10 mouse cellular contexts compared by ENCODE assay signal in genomic region chr8:95205946-95206345, GRCm38 (mm10). TPM values are rescaled to one million over a fixed set of nuclear protein-coding genes. Genes with fewer than 3 reads are reported as not detected.
DNase-seq lines count a peak whose midpoint lies in the region; ATAC-seq lines count a peak whose summit lies in the region.
"Had no signal": no experiment of that assay in that cellular context is flagged by ENCODE, and none has a peak within 500 bp of the region (broad histone marks: within the 10 kb centered on the region; RNA-seq: fewer than 3 reads in every experiment).

No protein-coding gene starts in this region.

- H3K4me3 ChIP-seq in forebrain, embryonic 14.5 days (ENCODE audit: low read depth, low read length): no peak overlapping the region
- H3K4me3 ChIP-seq in forebrain, embryonic 11.5 days (ENCODE audit: low read depth, low read length): no peak overlapping the region
- no peak overlapping the region for H3K4me3 ChIP-seq in forebrain, embryonic 15.5 days
- no peak overlapping the region for H3K4me3 ChIP-seq in midbrain, embryonic 14.5 days (replicated peaks; ENCODE audit: low read depth, low read length)
- H3K4me3 ChIP-seq: limb, embryonic 10.5 days had no signal

- peak overlapping the region; percentile 40 for H3K27ac ChIP-seq in forebrain, embryonic 14.5 days (ENCODE audit: low read depth, low read length)
- no peak overlapping the region for H3K27ac ChIP-seq in forebrain, embryonic 11.5 days (ENCODE audit: low read depth, low read length)
- H3K27ac ChIP-seq in forebrain, embryonic 15.5 days (replicated peaks): peak overlapping the region; percentile 73
- H3K27ac ChIP-seq in midbrain, embryonic 14.5 days (replicated peaks; ENCODE audit: low read depth, low read length): peak overlapping the region; percentile 79
- H3K27ac ChIP-seq: limb, embryonic 10.5 days had no signal

- H3K36me3 ChIP-seq in forebrain, embryonic 14.5 days (ENCODE audit: control insufficient read depth, insufficient read depth, low read length): no peaks in the 10 kb centered on the region
- H3K36me3 ChIP-seq in forebrain, embryonic 11.5 days (ENCODE audit: control insufficient read depth, insufficient read depth, low read length): no peaks in the 10 kb centered on the region
- H3K36me3 ChIP-seq in forebrain, embryonic 15.5 days: no peaks in the 10 kb centered on the region
- H3K36me3 ChIP-seq in midbrain, embryonic 14.5 days (ENCODE audit: control insufficient read depth, insufficient read depth, low read length): no peaks in the 10 kb centered on the region
- H3K36me3 ChIP-seq: limb, embryonic 10.5 days had no signal

- no peaks in the 10 kb centered on the region; the same call in 1 of the 2 replicates for H3K4me1 ChIP-seq in forebrain, embryonic 14.5 days (ENCODE audit: control insufficient read depth, insufficient read depth, low read length)
- H3K4me1 ChIP-seq in forebrain, embryonic 11.5 days (replicated peaks; ENCODE audit: control insufficient read depth, insufficient read depth, low read length): no peaks in the 10 kb centered on the region
- H3K4me1 ChIP-seq in forebrain, embryonic 15.5 days: peaks cover 18% of the 10 kb centered on the region
- peaks cover 2% of the 10 kb centered on the region; the same call in 1 of the 2 replicates for H3K4me1 ChIP-seq in midbrain, embryonic 14.5 days (ENCODE audit: control insufficient read depth, insufficient read depth, low read length)

- no peak for ATAC-seq in forebrain, embryonic 14.5 days
- ATAC-seq in forebrain, embryonic 11.5 days (replicated peaks; ENCODE audit: low FRiP score): no peak
- no peak for ATAC-seq in forebrain, embryonic 15.5 days (replicated peaks)
- peak; percentile 62 for ATAC-seq in midbrain, embryonic 14.5 days (ENCODE audit: low FRiP score, low TSS enrichment)
- ATAC-seq: liver, postnatal 0 days had no signal

- H3K27me3 ChIP-seq in forebrain, embryonic 14.5 days (replicated peaks; ENCODE audit: control insufficient read depth, insufficient read depth, low read length): no peaks in the 10 kb centered on the region
- H3K27me3 ChIP-seq in forebrain, embryonic 11.5 days (ENCODE audit: control insufficient read depth, insufficient read depth, low read length): no peaks in the 10 kb centered on the region
- H3K27me3 ChIP-seq in forebrain, embryonic 15.5 days: no peaks in the 10 kb centered on the region
- no peaks in the 10 kb centered on the region for H3K27me3 ChIP-seq in midbrain, embryonic 14.5 days (ENCODE audit: control insufficient read depth, insufficient read depth, low read length)

- WGBS in forebrain, embryonic 14.5 days: 6% methylated on average over 8 of the region's 8 CpGs
- WGBS in forebrain, embryonic 11.5 days: 24% methylated on average over 8 of the region's 8 CpGs
- 8% methylated on average over 8 of the region's 8 CpGs for whole genome bisulfite sequencing in forebrain, embryonic 15.5 days
- WGBS in midbrain, embryonic 14.5 days: 10% methylated on average over 8 of the region's 8 CpGs

- H3K9me3 ChIP-seq in forebrain, embryonic 14.5 days (replicated peaks; ENCODE audit: control insufficient read depth, low read length): no peaks in the 10 kb centered on the region
- H3K9me3 ChIP-seq in forebrain, embryonic 11.5 days (ENCODE audit: control insufficient read depth, low read length): no peaks in the 10 kb centered on the region
- no peaks in the 10 kb centered on the region for H3K9me3 ChIP-seq in forebrain, embryonic 15.5 days
- no peaks in the 10 kb centered on the region for H3K9me3 ChIP-seq in midbrain, embryonic 14.5 days (ENCODE audit: control insufficient read depth, low read length)
- H3K9me3 ChIP-seq: limb, embryonic 10.5 days had no signal

- H3K9ac ChIP-seq in forebrain, embryonic 14.5 days (ENCODE audit: low read length): no peak overlapping the region
- H3K9ac ChIP-seq in forebrain, embryonic 11.5 days (ENCODE audit: low read length): no peak overlapping the region
- no peak overlapping the region for H3K9ac ChIP-seq in forebrain, embryonic 15.5 days (replicated peaks)
- no peak overlapping the region for H3K9ac ChIP-seq in midbrain, embryonic 14.5 days (replicated peaks; ENCODE audit: low read length)
- H3K9ac ChIP-seq: liver, postnatal 0 days had no signal

- H3K4me2 ChIP-seq in forebrain, embryonic 14.5 days (ENCODE audit: low read length): no peak overlapping the region
- no peak overlapping the region for H3K4me2 ChIP-seq in forebrain, embryonic 11.5 days (ENCODE audit: low read depth, low read length, severe bottlenecking)
- H3K4me2 ChIP-seq in forebrain, embryonic 15.5 days (replicated peaks): no peak overlapping the region
- H3K4me2 ChIP-seq in midbrain, embryonic 14.5 days (ENCODE audit: low read length): no peak overlapping the region

- peak; percentile 60 for DNase-seq in forebrain, embryonic 14.5 days (ENCODE audit: low spot score)
- no peak for DNase-seq in forebrain, embryonic 11.5 days (ENCODE audit: low spot score)
- DNase-seq in Muller cell, postnatal 12 days (ENCODE audit: inconsistent ontology term): peak; percentile 43
- DNase-seq in midbrain, embryonic 14.5 days: peak; percentile 82
- no peak for DNase-seq in T-cell, adult 2 months (ENCODE audit: low spot score)
- DNase-seq in layer of hippocampus, postnatal 25 days (ENCODE audit: extremely low spot score in 1 of 2, low spot score in 1 of 2): no peak
- no peak for DNase-seq in cerebellum, adult 8-10 months
- DNase-seq: liver, postnatal 0 days had no signal

RNA-seq across cellular contexts. Expression of gene Kifc3, which starts 3.3 kb away (rescaled TPM):
- polyA plus RNA-seq in forebrain, embryonic 14.5 days (2014; fragmentation: Nextera tagmentation; extraction: Ambion mirVana): 8.9 and 10.7 TPM in 2 replicates
- 5.5 and 5.9 TPM in 2 replicates for polyA plus RNA-seq in forebrain, embryonic 11.5 days (2014; fragmentation: Nextera tagmentation; extraction: Ambion mirVana)
- 16.0 and 20.7 TPM in 2 replicates for polyA plus RNA-seq in forebrain, embryonic 15.5 days (2015; fragmentation: Nextera tagmentation; extraction: Ambion mirVana)
- polyA plus RNA-seq in midbrain, embryonic 14.5 days (2014; fragmentation: Nextera tagmentation; extraction: Ambion mirVana): 19.4 and 21.9 TPM in 2 replicates
- 10 to 100 TPM; 54.2 to 63.7 TPM for total RNA-seq in layer of hippocampus, postnatal 25 days (2021)

Comparison
In these comparisons a context has a peak if more than half of its experiments do, and no peak if none do; other contexts are left out.
1. DNase-seq: peak in forebrain, embryonic 14.5 days (single experiment), Muller cell, postnatal 12 days (single experiment) and midbrain, embryonic 14.5 days (single experiment); none in forebrain, embryonic 11.5 days (single experiment), T-cell, adult 2 months (single experiment), layer of hippocampus, postnatal 25 days (0 of 2) and cerebellum, adult 8-10 months (single experiment).